Mouse (Mus musculus): ENCODE measurements at regions not wholly inside any gene's neighbourhood (a gene's known extent, or its start where the extent isn't known, plus 50 kb on each side); places are given as distances from the start of the nearest gene placed in this dataset.

- no peak for DNase-seq
Observed at GRCm38 (mm10) chr14:36618459-36619085, 350.0 kb downstream of the Ccser2 start.

DNA sequence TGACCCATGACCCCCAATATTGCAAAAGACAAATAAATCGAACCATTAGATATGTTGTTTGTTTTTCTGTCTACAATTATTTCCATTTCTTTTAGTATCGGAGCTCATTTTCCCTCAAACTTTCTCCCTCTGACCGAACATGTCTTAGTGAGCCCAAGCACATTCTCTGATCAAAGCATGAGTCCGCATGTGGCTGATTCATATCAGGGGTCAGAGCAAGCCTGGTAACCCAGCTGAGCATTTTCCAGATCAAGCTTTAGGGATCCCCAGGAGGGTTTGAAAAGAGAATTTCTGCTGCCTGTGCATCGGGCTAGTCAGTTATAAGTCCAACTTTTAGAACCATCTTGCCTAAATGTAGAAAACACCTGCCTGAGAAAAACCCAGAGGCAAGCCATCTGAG, 350.6 kb downstream of the Ccser2 start:
- DNase-seq: no peak

DNA sequence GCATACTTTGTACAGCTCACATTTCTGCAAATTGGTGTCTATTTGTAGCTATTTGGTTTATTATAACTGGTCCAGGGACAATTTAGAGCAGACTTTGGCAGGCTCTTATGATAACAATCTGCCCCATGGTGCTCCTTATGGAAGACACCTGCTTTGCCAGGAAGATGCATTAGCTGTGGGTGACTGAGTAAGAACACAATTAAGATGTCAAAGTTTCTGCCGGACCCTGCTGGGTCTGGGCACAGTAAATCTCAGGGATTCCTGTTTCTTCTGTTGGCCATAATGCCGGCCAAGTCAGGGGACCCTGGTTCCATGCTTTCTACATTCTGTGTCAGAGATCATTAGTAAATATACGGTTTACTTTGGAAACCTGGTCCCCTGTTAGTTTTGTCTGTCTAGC, 353.7 kb downstream of the Ccser2 start:
- DNase-seq: no peak

GRCm38 (mm10) chr14:36612860-36613259, 355.7 kb downstream of the Ccser2 start:
- DNase-seq: no peak

- peak; percentile 2 for DNase-seq
Observed at GRCm38 (mm10) chr14:36584065-36584635, 384.4 kb downstream of the Ccser2 start.

- DNase-seq: no peak
Observed at GRCm38 (mm10) chr14:36583338-36584064, 385.1 kb downstream of the Ccser2 start.

- no peak for DNase-seq
Observed at GRCm38 (mm10) chr14:36563229-36563865, 405.2 kb downstream of the Ccser2 start.

- DNase-seq: no peak
Observed at GRCm38 (mm10) chr14:36537402-36537801, 431.2 kb downstream of the Ccser2 start.

- no peak for DNase-seq
Observed at GRCm38 (mm10) chr14:36527310-36527709, 432.6 kb downstream of the 4930474N05Rik start.

GRCm38 (mm10) chr14:36525591-36526037, 430.9 kb downstream of the 4930474N05Rik start:
- no peak for DNase-seq

DNA sequence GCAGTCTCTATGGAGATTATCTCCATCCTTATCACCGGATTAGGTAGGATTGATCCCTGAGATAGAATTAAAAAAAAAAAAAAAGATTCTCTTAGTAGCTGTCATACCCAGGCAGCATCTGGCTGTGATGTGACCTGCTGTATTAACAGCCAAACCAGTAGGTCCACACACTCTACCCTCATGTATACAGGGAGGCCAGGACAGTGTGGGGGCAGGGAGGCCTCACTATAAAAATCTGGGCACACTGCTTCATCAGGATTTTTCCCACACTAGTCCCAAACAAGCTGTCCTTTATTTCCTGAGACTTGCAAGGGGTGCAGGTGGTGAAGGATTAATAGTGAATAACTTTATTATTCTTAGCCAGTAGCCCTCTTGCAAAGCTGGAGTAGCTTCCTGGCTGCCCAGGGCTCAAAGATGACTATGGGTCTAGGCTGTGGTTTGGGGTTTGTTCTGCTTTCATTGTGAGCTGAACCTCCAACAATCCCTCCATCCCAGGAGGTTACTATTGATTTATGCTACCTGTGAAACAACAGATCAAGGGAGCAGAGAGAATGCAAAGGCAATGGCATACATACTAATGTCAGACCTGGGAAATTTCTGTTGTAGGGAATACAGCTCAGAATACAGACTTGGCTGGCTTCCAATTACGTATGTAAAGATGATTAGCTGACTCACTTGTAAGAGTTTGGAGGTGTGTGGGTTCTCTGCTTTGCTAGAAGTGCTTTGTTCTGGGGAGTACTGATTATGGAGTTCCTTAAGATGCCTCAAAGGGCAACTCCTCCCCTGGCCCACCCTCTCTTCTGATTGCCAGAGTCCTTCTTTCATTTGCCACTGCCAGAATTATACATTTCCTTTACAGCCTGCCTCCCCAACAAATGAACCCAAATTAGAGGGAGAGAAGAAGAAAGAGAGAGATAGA, 407.6 kb downstream of the 4930474N05Rik start:
- DNase-seq: no peak

DNA sequence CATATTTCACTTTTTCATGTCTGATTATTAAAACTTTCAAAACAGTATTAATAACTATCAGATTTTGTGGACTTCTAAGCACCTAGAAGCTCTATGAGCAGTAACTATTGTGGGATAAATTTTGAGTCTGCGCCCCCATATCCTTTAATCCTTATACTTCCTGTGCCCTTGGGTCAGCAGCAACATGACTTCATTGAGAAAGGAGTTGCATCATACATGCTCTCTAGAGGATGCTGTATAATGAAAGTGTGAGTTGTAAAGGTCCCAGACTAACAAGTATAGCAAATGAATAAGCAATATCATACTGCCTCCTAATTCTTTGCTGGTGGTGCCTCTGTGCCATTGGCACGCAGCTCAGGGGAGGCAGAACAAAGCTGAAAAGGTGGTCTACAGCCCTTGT, 404.6 kb downstream of the 4930474N05Rik start:
- no peak for DNase-seq

- DNase-seq: no peak
Observed at GRCm38 (mm10) chr14:36485499-36485898, 390.8 kb downstream of the 4930474N05Rik start.

DNA sequence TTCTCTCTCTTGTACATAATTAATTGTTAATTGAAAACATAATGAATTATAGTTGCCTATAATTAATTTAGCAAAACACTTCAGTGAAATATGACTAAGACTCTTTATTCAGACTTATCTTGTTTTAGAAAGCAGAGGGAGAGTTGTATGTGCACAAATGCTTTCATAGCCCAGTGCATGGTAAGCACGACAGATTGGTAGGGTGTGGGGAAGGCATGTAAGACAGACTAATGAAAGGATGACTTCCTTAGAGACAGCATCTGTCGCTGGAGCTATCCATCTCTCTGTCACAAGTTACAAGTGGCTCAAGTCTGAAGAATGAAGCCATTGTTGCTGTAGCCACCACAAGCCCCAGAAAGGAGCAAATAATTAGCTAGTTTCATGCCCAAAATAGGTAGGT, 376.9 kb downstream of the 4930474N05Rik start:
- no peak for DNase-seq

DNA sequence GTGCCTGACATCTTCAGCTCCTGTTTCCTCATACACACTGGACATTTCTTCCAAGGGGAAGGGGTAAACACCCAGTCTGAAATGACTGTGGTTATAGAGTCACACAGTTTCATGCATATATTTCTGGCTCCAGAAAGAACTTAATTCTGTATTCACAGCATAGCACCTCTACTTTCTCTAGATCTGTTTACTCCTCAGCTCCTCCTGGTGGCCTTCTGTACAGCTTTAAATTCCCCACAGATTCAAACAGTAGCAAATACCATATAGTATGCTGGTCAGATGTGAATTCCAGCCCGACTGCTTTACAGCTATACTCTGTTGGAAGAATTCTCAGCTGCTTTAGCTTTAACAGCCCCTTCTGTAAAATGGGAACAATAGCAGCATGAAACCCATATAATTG, 375.6 kb downstream of the 4930474N05Rik start:
- no peak for DNase-seq

DNA sequence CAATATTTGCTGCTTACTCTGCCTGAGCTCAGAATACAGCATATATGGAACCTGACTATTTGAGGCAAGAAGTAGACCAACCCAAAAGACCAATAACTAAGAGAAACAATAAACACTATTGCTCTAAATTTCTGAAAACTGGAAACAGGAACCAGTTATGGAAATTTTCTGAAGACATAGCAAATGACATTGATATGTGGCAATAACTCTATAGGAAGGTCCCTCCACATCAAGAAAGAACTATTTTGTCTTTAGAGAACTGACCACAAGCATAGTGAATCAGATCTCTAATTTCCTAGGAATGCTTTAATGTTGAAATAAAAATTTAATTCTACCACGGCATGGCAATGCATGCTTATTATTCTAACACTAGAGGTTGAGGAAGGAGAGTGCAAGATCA, 358.3 kb downstream of the 4930474N05Rik start:
- DNase-seq: no peak

GRCm38 (mm10) chr14:36450126-36450525, 355.4 kb downstream of the 4930474N05Rik start:
- no peak for DNase-seq

GRCm38 (mm10) chr14:36414656-36415273, 320.0 kb downstream of the 4930474N05Rik start:
- no peak for DNase-seq

DNA sequence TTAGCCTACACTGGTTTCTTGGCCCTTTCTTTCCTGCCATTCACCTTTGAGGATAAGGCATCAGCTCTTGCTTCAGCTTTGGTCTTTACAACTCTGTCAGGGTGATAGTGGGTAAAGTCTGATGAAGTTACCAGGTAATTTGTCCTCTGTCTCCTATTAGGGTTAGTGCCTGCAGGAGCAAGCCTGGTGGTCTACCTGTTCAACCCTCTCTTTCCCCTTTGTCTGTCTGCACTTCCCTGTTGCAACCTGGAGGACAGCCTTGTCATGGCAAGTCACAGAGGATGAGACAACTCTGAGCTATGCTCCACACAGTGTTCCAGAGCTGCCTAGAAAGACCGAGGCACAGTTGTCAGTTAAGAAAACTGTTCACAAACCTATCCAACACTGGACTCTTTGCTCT, 319.5 kb downstream of the 4930474N05Rik start:
- no peak for DNase-seq

All from kidney, adult 9 months (tissue).